Mouse (Mus musculus): ENCODE data around the gene Clec2i.
"Not testable (repeated sequence)": the region's sequence is repeated elsewhere in the genome, so short reads cannot be mapped to it uniquely, and the experiment has no call there.

The Clec2i gene

GRCm38 (mm10) chr6:128855477-128855876, 31.9 kb upstream of the Clec2i start:
- no peak for DNase-seq

GRCm38 (mm10) chr6:128856250-128856649, 31.1 kb upstream of the Clec2i start:
- DNase-seq, result peak; percentile 98

- no peak for DNase-seq
These were observed 29.4 kb upstream of the Clec2i start for GRCm38 (mm10) chr6:128857976-128858375.

- DNase-seq, result peak; percentile 22
These were observed 18.5 kb upstream of the Clec2i start for GRCm38 (mm10) chr6:128868861-128869260.

- DNase-seq, result no peak
These were observed 15.3 kb upstream of the Clec2i start for GRCm38 (mm10) chr6:128871910-128872610.

- DNase-seq, result no peak
These were observed 1.4 kb downstream of the Clec2i start for GRCm38 (mm10) chr6:128888834-128889233.

GRCm38 (mm10) chr6:128890948-128891355, 3.6 kb downstream of the Clec2i start, which contains the start of gene BC035044:
Gene BC035044 (minus strand): TSS chr6:128891126.
- DNase-seq, result no peak

- no peak for DNase-seq
These were observed 8.1 kb downstream of the Clec2i start for GRCm38 (mm10) chr6:128895404-128896001.

GRCm38 (mm10) chr6:128900044-128900443, 12.7 kb downstream of the Clec2i start:
- no peak for DNase-seq

GRCm38 (mm10) chr6:128900796-128901552, 13.6 kb downstream of the Clec2i start:
- not testable (repeated sequence) for DNase-seq

GRCm38 (mm10) chr6:128913598-128914254, 26.3 kb downstream of the Clec2i start:
- DNase-seq, result no peak

GRCm38 (mm10) chr6:128917322-128917721, 29.9 kb downstream of the Clec2i start:
- no peak for DNase-seq

GRCm38 (mm10) chr6:128933050-128933449, 45.7 kb downstream of the Clec2i start:
- no peak for DNase-seq

- DNase-seq, result not testable (repeated sequence)
These were observed 46.7 kb downstream of the Clec2i start, which contains the start of gene Clec2g for GRCm38 (mm10) chr6:128934081-128934480. Gene Clec2g (plus strand): TSS chr6:128934381.

GRCm38 (mm10) chr6:128935889-128936665, 48.7 kb downstream of the Clec2i start:
- DNase-seq, result not testable (repeated sequence)

GRCm38 (mm10) chr6:128941646-128942421, 54.4 kb downstream of the Clec2i start:
- DNase-seq, result no peak

GRCm38 (mm10) chr6:128945564-128945963, 58.2 kb downstream of the Clec2i start:
- DNase-seq, result no peak

Measured in lung, postnatal 10 days (tissue).